Mouse (Mus musculus) intestine, embryonic 15.5 days (tissue): ENCODE measurements around the gene Tmem132a. TPM values are rescaled to one million over a fixed set of nuclear protein-coding genes. Genes with fewer than 3 reads are reported as not detected.

Experiments
- ATAC-seq: fragments of 200-750 bp; cut with Nextera tagmentation; 2 replicates; pipeline ENCODE4 v1.8.0; 2017; ENCODE audit warnings: moderate TSS enrichment, moderate library complexity
- H3K27ac ChIP-seq: fragments of 300-500 bp; sonication (generic); 2 replicates; pipeline ENCODE4 v1.5.1; 2015; ENCODE audit warnings: mild to moderate bottlenecking, inconsistent platforms
- H3K27me3 ChIP-seq: fragments of 300-500 bp; sonication (generic); replicated peaks from 2 replicates; pipeline ENCODE4 v1.6.1; 2015; ENCODE audit warnings: inconsistent platforms
- H3K36me3 ChIP-seq: fragments of 300-500 bp; sonication (generic); 2 replicates; pipeline ENCODE4 v1.6.1; 2015; ENCODE audit warnings: inconsistent platforms
- H3K4me1 ChIP-seq: fragments of 300-500 bp; sonication (generic); replicated peaks from 2 replicates; pipeline ENCODE4 v1.6.1; 2015; ENCODE audit warnings: inconsistent platforms
- H3K4me2 ChIP-seq: fragments of 300-500 bp; sonication (generic); replicated peaks from 2 replicates; pipeline ENCODE4 v1.6.1; 2015; ENCODE audit warnings: mild to moderate bottlenecking, inconsistent platforms
- H3K4me3 ChIP-seq: fragments of 300-500 bp; sonication (generic); replicated peaks from 2 replicates; pipeline ENCODE4 v1.5.1; 2015; ENCODE audit warnings: inconsistent platforms
- H3K9ac ChIP-seq: fragments of 300-500 bp; sonication (generic); 2 replicates; pipeline ENCODE4 v1.6.1; 2015; ENCODE audit warnings: inconsistent platforms
- H3K9me3 ChIP-seq: fragments of 300-500 bp; sonication (generic); 2 replicates; pipeline ENCODE4 v1.6.1; 2016; ENCODE audit warnings: inconsistent platforms
- WGBS: fragments of 180-500 bp; shearing (Covaris S2); methylation state at CpG from one replicate; pipeline ENCODE4 v1.1.7; 2015; 5-methylcytosine and 5-hydroxymethylcytosine counted together
- polyA plus RNA-seq: library from polyadenylated mRNA; unstranded; fragments of >200 nt; fragmentation: Nextera tagmentation; extraction: Ambion mirVana; gene quantifications from 2 replicates; pipeline ENCODE4 v1.2.1, GENCODE M21; 2015

Gene Tmem132a
- polyA plus RNA-seq, 1 experiment from 2014 or later, result 37.7 TPM

GRCm38 (mm10) chr19:10897491-10897890 lies 27.8 kb upstream of the Tmem132a start:
- WGBS, result 75% methylated on average over 8 of the region's 8 CpGs
- Histone ChIP-seq H3K36me3 (peaks cover 33% of the 10 kb centered on the region), H3K4me2 (0 out of 2 replicates have a peak overlapping the region, but pooled peaks have one; percentile 65), H3K4me1 (peaks cover 7% of the 10 kb centered on the region; the same call in 1 of the 2 replicates), H3K9me3 (no peaks in the 10 kb centered on the region), H3K27me3 (no peaks in the 10 kb centered on the region), H3K27ac (no peak overlapping the region), H3K9ac (no peak overlapping the region), H3K4me3 (no peak overlapping the region)
- no peak for ATAC-seq

GRCm38 (mm10) chr19:10896849-10897248 lies 27.1 kb upstream of the Tmem132a start:
- Histone ChIP-seq H3K27me3 (no peaks in the 10 kb centered on the region), H3K4me1 (peaks cover 7% of the 10 kb centered on the region; the same call in 1 of the 2 replicates), H3K9ac (peak overlapping the region; percentile 73; the same call in 1 of the 2 replicates), H3K27ac (no peak overlapping the region), H3K4me2 (peak overlapping the region; percentile 65), H3K9me3 (no peaks in the 10 kb centered on the region), H3K36me3 (peaks cover 27% of the 10 kb centered on the region), H3K4me3 (peak overlapping the region; percentile 78; the same call in 1 of the 2 replicates)
- WGBS, result 64% methylated on average over 7 of the region's 7 CpGs
- no peak for ATAC-seq

GRCm38 (mm10) chr19:10895708-10896107 lies 26.0 kb upstream of the Tmem132a start:
- ATAC-seq, result peak; percentile 2; the same call in 1 of the 2 replicates
- peak overlapping the region; percentile 78 for H3K4me3 ChIP-seq

GRCm38 (mm10) chr19:10895016-10895528 lies 25.3 kb upstream of the Tmem132a start, which contains the start of gene Prpf19:
Gene Prpf19 (plus strand): TSS chr19:10895231.
- H3K4me3 ChIP-seq, result peak within 1 kb of the TSS; percentile 78
- no peaks in the 10 kb centered on the region for H3K27me3 ChIP-seq
- H3K9me3 ChIP-seq, result no peaks in the 10 kb centered on the region
- H3K4me1 ChIP-seq, result peaks cover 7% of the 10 kb centered on the region; the same call in 1 of the 2 replicates
- peak within 1 kb of the TSS; percentile 73 for H3K9ac ChIP-seq
- H3K27ac ChIP-seq, result peak within 1 kb of the TSS; percentile 92
- peak; percentile 97 for ATAC-seq
- H3K36me3 ChIP-seq, result peaks cover 12% of the 10 kb centered on the region; the same call in 1 of the 2 replicates
- WGBS, result 0% methylated on average over 43 of the region's 43 CpGs
- peak within 1 kb of the TSS; percentile 65 for H3K4me2 ChIP-seq

More at GRCm38 (mm10) chr19:10895708-10896107, 26.0 kb upstream of the Tmem132a start:
- Histone ChIP-seq H3K9me3 (no peaks in the 10 kb centered on the region), H3K36me3 (peaks cover 19% of the 10 kb centered on the region), H3K27ac (peak overlapping the region; percentile 92), H3K9ac (peak overlapping the region; percentile 73), H3K27me3 (no peaks in the 10 kb centered on the region), H3K4me1 (peaks cover 7% of the 10 kb centered on the region; the same call in 1 of the 2 replicates), H3K4me2 (peak overlapping the region; percentile 65)
- under 1% methylated on average over 16 of the region's 16 CpGs for WGBS

GRCm38 (mm10) chr19:10892201-10892600 lies 22.5 kb upstream of the Tmem132a start:
- Histone ChIP-seq H3K9ac (no peak overlapping the region), H3K4me3 (no peak overlapping the region), H3K36me3 (no peaks in the 10 kb centered on the region), H3K9me3 (no peaks in the 10 kb centered on the region), H3K27ac (no peak overlapping the region), H3K4me2 (no peak overlapping the region), H3K4me1 (peaks cover 7% of the 10 kb centered on the region; the same call in 1 of the 2 replicates), H3K27me3 (no peaks in the 10 kb centered on the region)
- 81% methylated on average over 3 of the region's 3 CpGs for WGBS
- ATAC-seq, result no peak

GRCm38 (mm10) chr19:10881426-10882154 lies 11.8 kb upstream of the Tmem132a start, which contains the start of gene Tmem109:
Gene Tmem109 (minus strand): TSS chr19:10882001.
- under 1% methylated on average over 49 of the region's 49 CpGs for whole genome bisulfite sequencing

GRCm38 (mm10) chr19:10880975-10881425 lies 11.3 kb upstream of the Tmem132a start:
- Histone ChIP-seq H3K9me3 (no peaks in the 10 kb centered on the region), H3K27me3 (no peaks in the 10 kb centered on the region), H3K4me3 (peak overlapping the region; percentile 61), H3K4me1 (peaks cover 13% of the 10 kb centered on the region), H3K27ac (peak overlapping the region; percentile 81; the same call in 1 of the 2 replicates), H3K9ac (peak overlapping the region; percentile 67), H3K36me3 (no peaks in the 10 kb centered on the region), H3K4me2 (peak overlapping the region; percentile 84)
- no peak; the same call in 1 of the 2 replicates for ATAC-seq
- 2% methylated on average over 14 of the region's 14 CpGs for WGBS

More at GRCm38 (mm10) chr19:10881426-10882154, 11.8 kb upstream of the Tmem132a start, which contains the start of gene Tmem109:
- Histone ChIP-seq H3K9me3 (no peaks in the 10 kb centered on the region), H3K36me3 (no peaks in the 10 kb centered on the region), H3K4me1 (peaks cover 13% of the 10 kb centered on the region), H3K4me3 (peak within 1 kb of the TSS; percentile 61), H3K9ac (peak within 1 kb of the TSS; percentile 67), H3K4me2 (peak within 1 kb of the TSS; percentile 84), H3K27me3 (no peaks in the 10 kb centered on the region), H3K27ac (peak within 1 kb of the TSS; percentile 81)
- ATAC-seq, result peak; percentile 93

GRCm38 (mm10) chr19:10880085-10880974 lies 10.6 kb upstream of the Tmem132a start:
- peak overlapping the region; percentile 61 for H3K4me3 ChIP-seq
- ATAC-seq, result peak; percentile 28
- peaks cover 13% of the 10 kb centered on the region for H3K4me1 ChIP-seq
- H3K9ac ChIP-seq, result no peak overlapping the region
- H3K4me2 ChIP-seq, result peak overlapping the region; percentile 84
- no peak overlapping the region for H3K27ac ChIP-seq
- no peaks in the 10 kb centered on the region for H3K9me3 ChIP-seq
- WGBS, result 46% methylated on average over 6 of the region's 7 CpGs
- H3K36me3 ChIP-seq, result no peaks in the 10 kb centered on the region
- no peaks in the 10 kb centered on the region for H3K27me3 ChIP-seq

GRCm38 (mm10) chr19:10878201-10878837 lies 8.6 kb upstream of the Tmem132a start:
- H3K4me3 ChIP-seq, result no peak overlapping the region
- no peak overlapping the region for H3K27ac ChIP-seq
- H3K36me3 ChIP-seq, result peaks cover 4% of the 10 kb centered on the region; the same call in 1 of the 2 replicates
- H3K4me1 ChIP-seq, result peaks cover 13% of the 10 kb centered on the region
- no peak overlapping the region for H3K9ac ChIP-seq
- H3K9me3 ChIP-seq, result no peaks in the 10 kb centered on the region
- 88% methylated on average over 7 of the region's 7 CpGs for WGBS
- ATAC-seq, result no peak
- H3K27me3 ChIP-seq, result no peaks in the 10 kb centered on the region
- no peak overlapping the region for H3K4me2 ChIP-seq

- WGBS, result 72% methylated on average over 14 of the region's 14 CpGs
- no peaks in the 10 kb centered on the region for H3K9me3 ChIP-seq
- H3K4me3 ChIP-seq, result no peak overlapping the region
- H3K4me2 ChIP-seq, result no peak overlapping the region
- H3K27ac ChIP-seq, result no peak overlapping the region
- peaks cover 14% of the 10 kb centered on the region for H3K4me1 ChIP-seq
- no peaks in the 10 kb centered on the region for H3K27me3 ChIP-seq
- peaks cover 20% of the 10 kb centered on the region; the same call in 1 of the 2 replicates for H3K36me3 ChIP-seq
- H3K9ac ChIP-seq, result no peak overlapping the region
- no peak for ATAC-seq
Observed at GRCm38 (mm10) chr19:10871328-10871961, 1.7 kb upstream of the Tmem132a start.

- Histone ChIP-seq H3K4me3 (no peak overlapping the region), H3K36me3 (peaks cover 20% of the 10 kb centered on the region; the same call in 1 of the 2 replicates), H3K9me3 (no peaks in the 10 kb centered on the region), H3K4me2 (no peak overlapping the region), H3K4me1 (peaks cover 14% of the 10 kb centered on the region), H3K27ac (no peak overlapping the region), H3K27me3 (no peaks in the 10 kb centered on the region), H3K9ac (no peak overlapping the region)
- ATAC-seq, result no peak
- 88% methylated on average over 3 of the region's 3 CpGs for whole genome bisulfite sequencing
Observed at GRCm38 (mm10) chr19:10870676-10871075, 936 bp upstream of the Tmem132a start.
